Mouse (Mus musculus) forebrain, embryonic 15.5 days (tissue): ENCODE measurements around the gene Prr19. TPM values are rescaled to one million over a fixed set of nuclear protein-coding genes. Genes with fewer than 3 reads are reported as not detected.

Experiments used
- ATAC-seq: fragments of 200-750 bp; cut with Nextera tagmentation; replicated peaks from 2 replicates; pipeline ENCODE4 v1.8.0; 2017; ENCODE audit warnings: mild to moderate bottlenecking, moderate TSS enrichment, moderate library complexity
- H3K27ac ChIP-seq: fragments of 300-500 bp; sonication (generic); replicated peaks from 2 replicates; pipeline ENCODE4 v1.5.1; 2015; ENCODE audit warnings: mild to moderate bottlenecking, inconsistent platforms
- H3K27me3 ChIP-seq: fragments of 300-500 bp; sonication (generic); 2 replicates; pipeline ENCODE4 v1.6.1; 2015; ENCODE audit warnings: inconsistent platforms
- H3K36me3 ChIP-seq: fragments of 300-500 bp; sonication (generic); 2 replicates; pipeline ENCODE4 v1.6.1; 2015; ENCODE audit warnings: mild to moderate bottlenecking, inconsistent platforms
- H3K4me1 ChIP-seq: fragments of 300-500 bp; sonication (generic); 2 replicates; pipeline ENCODE4 v1.6.1; 2015; ENCODE audit warnings: inconsistent platforms
- H3K4me2 ChIP-seq: fragments of 300-500 bp; sonication (generic); replicated peaks from 2 replicates; pipeline ENCODE4 v1.6.1; 2015; ENCODE audit warnings: mild to moderate bottlenecking, inconsistent platforms
- H3K4me3 ChIP-seq: fragments of 300-500 bp; sonication (generic); 2 replicates; pipeline ENCODE4 v1.5.1; 2015; ENCODE audit warnings: mild to moderate bottlenecking, inconsistent platforms
- H3K9ac ChIP-seq: fragments of 300-500 bp; sonication (generic); replicated peaks from 2 replicates; pipeline ENCODE4 v1.6.1; 2015; ENCODE audit warnings: mild to moderate bottlenecking, inconsistent platforms
- H3K9me3 ChIP-seq: fragments of 300-500 bp; sonication (generic); 2 replicates; pipeline ENCODE4 v1.6.1; 2016; ENCODE audit warnings: inconsistent platforms
- WGBS: fragments of 180-500 bp; shearing (Covaris S2); methylation state at CpG from one replicate; pipeline ENCODE4 v1.1.7; 2015; ENCODE audit warnings: mixed read lengths; 5-methylcytosine and 5-hydroxymethylcytosine counted together
- polyA plus RNA-seq: library from polyadenylated mRNA; unstranded; fragments of >200 nt; fragmentation: Nextera tagmentation; extraction: Ambion mirVana; gene quantifications from 2 replicates; pipeline ENCODE4 v1.2.1, GENCODE M21; 2015

Gene Prr19
- polyA plus RNA-seq, 1 experiment from 2014 or later, result 2.1 TPM

DNA sequence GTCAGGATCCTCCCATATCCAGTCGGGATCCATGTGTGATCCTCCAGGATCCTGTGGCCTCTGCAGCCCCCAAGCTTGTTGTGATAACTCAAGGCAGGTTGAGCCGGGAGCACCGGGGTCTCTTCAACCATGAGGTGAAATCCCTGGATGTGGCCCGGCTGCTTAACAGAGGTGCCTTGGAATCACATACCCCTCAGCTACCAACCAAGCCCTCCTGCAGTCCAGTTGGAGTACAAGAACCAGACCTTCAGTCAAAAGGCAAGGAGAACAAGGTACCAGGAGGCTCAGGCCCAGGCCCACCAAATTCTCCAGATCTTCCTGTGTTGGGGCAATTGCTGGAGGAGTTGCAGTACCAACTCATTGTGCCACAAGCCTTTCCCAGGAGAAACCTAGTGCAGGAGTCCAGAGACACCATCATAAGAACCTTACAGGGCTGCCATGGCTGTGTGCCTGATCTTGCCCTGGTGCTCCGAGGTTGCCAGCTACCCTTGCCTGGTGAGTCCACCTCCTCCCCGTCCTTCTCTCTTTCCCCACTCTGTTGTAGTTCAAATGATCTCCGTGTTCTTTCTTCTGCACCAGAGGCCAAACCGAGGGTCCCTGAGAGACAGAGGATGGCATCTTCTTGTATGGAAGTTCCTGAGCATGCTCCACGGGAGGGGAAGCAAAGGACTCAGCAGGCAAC, 1.9 kb downstream of the Prr19 start:
- H3K4me3 ChIP-seq, result no peak overlapping the region
- no peak for ATAC-seq
- peaks cover 19% of the 10 kb centered on the region for H3K4me1 ChIP-seq
- H3K9ac ChIP-seq, result no peak overlapping the region
- H3K36me3 ChIP-seq, result no peaks in the 10 kb centered on the region
- no peaks in the 10 kb centered on the region for H3K27me3 ChIP-seq
- no peak overlapping the region for H3K4me2 ChIP-seq
- 78% methylated on average over 9 of the region's 9 CpGs for WGBS
- H3K27ac ChIP-seq, result no peak overlapping the region
- H3K9me3 ChIP-seq, result no peaks in the 10 kb centered on the region

DNA sequence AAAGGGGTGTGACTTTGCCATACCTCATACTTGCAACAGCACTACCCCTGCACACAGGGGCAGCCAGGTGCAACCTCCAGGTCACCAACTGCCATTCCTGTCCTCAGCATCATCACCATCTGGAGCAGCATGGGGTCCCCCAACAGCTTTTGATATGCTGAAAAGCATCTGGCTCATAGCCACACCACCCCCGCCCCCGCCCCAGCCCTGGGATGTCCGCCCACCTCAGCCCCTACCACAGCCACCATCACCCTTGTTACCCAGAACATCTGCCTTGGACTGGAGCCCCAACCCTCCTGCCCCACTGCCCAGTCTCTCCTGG, 2.4 kb downstream of the Prr19 start:
- no peaks in the 10 kb centered on the region for H3K27me3 ChIP-seq
- no peak overlapping the region for H3K27ac ChIP-seq
- H3K4me2 ChIP-seq, result no peak overlapping the region
- H3K9ac ChIP-seq, result no peak overlapping the region
- 84% methylated on average over 3 of the region's 3 CpGs for WGBS
- no peak overlapping the region for H3K4me3 ChIP-seq
- H3K4me1 ChIP-seq, result peaks cover 14% of the 10 kb centered on the region
- no peaks in the 10 kb centered on the region for H3K36me3 ChIP-seq
- no peaks in the 10 kb centered on the region for H3K9me3 ChIP-seq
- ATAC-seq, result no peak

DNA sequence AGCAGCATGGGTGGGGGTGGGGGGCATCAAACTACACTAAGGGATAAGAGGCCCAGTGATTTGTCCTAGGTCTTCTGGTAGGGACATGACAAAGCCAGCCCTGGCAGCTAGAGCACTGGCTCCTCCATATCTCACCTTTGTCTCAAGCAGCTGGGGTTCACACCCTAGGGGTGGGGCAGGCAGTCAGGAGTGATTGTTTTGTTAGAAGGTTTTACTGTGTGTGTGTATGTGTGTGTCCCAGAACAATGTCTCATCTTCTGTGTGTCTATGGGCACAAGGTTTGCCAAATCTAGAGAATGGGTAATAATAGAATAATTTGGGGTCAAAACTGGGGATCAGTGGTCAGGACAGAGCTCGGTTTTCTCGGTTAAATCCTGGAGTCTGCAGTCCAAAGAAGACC, 4.3 kb downstream of the Prr19 start:
- peak overlapping the region; percentile 81 for H3K4me3 ChIP-seq
- peak overlapping the region; percentile 82; the same call in 1 of the 2 replicates for H3K27ac ChIP-seq
- 0 out of 2 replicates have a peak, but pooled peaks have one; percentile 5 for ATAC-seq
- peaks cover 12% of the 10 kb centered on the region for H3K4me1 ChIP-seq
- H3K4me2 ChIP-seq, result peak overlapping the region; percentile 91
- no peaks in the 10 kb centered on the region for H3K27me3 ChIP-seq
- H3K9ac ChIP-seq, result peak overlapping the region; percentile 87
- no peaks in the 10 kb centered on the region for H3K36me3 ChIP-seq
- H3K9me3 ChIP-seq, result no peaks in the 10 kb centered on the region
- 0% methylated on average over 2 of the region's 2 CpGs for WGBS

DNA sequence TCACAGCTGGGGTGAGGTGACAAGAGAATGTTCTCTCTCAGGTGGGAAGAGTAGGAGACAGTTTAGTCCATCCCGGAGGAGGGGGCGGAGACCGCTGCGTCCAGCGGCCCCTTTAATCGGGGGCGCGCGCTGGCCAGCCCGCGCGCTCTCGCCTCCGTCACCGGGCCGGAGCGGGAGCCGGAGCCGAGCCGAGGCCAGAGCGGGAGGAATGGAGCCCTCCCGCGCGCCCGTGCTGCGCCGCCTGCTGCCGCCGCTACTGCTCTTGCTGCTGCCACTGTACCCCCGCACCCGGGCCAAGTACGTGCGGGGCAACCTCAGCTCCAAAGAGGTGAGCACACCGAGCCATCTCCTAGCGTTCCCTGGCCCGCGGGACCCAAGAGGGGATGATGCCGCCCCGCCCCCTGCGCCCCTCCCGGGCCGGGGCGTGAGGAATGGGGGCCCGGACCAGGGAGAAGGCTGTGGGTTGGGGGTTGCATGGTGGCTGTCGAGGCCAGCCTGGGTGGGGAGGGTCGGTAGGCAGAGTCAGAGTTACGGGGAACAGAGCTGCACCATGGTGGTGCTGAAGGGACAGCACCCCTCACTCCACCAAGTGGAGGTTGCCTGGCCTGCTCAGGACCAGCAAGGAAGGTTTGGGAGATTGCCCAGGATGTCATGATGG, 4.9 kb downstream of the Prr19 start, which contains the start of gene Tmem145:
Gene Tmem145, plus strand, starts transcription at position 151 of the 658 bp plus-strand sequence.
- Histone ChIP-seq H3K9ac (peak within 1 kb of the TSS; percentile 87), H3K27me3 (peaks cover 1% of the 10 kb centered on the region; the same call in 1 of the 2 replicates), H3K27ac (peak within 1 kb of the TSS; percentile 82), H3K4me2 (peak within 1 kb of the TSS; percentile 91), H3K4me1 (peaks cover 12% of the 10 kb centered on the region), H3K36me3 (no peaks in the 10 kb centered on the region), H3K9me3 (no peaks in the 10 kb centered on the region), H3K4me3 (peak within 1 kb of the TSS; percentile 81)
- ATAC-seq, result peak; percentile 74
- 0% methylated on average over 46 of the region's 47 CpGs for WGBS

DNA sequence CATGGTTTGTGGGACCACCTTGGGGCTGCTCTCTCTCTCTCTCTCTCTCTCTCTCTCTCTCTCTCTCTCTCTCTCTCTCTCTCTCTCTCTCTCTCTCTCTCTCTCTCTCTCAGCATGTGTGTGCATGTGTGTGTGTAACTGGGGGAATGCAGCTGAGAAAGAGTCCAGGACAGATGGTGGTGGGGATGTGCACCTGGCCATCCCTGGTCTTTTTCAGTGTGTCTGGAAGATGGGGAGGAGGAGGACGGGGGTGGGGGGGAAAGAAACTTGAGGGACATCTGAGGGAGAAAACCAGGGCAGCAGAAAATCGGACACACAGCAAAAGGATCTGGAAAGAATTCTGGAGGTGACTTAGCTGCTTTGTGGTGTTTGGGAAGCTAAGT, 5.4 kb downstream of the Prr19 start:
- H3K27ac ChIP-seq, result peak overlapping the region; percentile 82
- 0 out of 2 replicates have a peak, but pooled peaks have one; percentile 23 for ATAC-seq
- peak overlapping the region; percentile 91 for H3K4me2 ChIP-seq
- H3K27me3 ChIP-seq, result peaks cover 6% of the 10 kb centered on the region; the same call in 1 of the 2 replicates
- H3K4me1 ChIP-seq, result peaks cover 12% of the 10 kb centered on the region
- no peaks in the 10 kb centered on the region for H3K36me3 ChIP-seq
- 44% methylated on average over 2 of the region's 2 CpGs for WGBS
- no peaks in the 10 kb centered on the region for H3K9me3 ChIP-seq
- peak overlapping the region; percentile 81 for H3K4me3 ChIP-seq
- H3K9ac ChIP-seq, result peak overlapping the region; percentile 87; the same call in 1 of the 2 replicates

DNA sequence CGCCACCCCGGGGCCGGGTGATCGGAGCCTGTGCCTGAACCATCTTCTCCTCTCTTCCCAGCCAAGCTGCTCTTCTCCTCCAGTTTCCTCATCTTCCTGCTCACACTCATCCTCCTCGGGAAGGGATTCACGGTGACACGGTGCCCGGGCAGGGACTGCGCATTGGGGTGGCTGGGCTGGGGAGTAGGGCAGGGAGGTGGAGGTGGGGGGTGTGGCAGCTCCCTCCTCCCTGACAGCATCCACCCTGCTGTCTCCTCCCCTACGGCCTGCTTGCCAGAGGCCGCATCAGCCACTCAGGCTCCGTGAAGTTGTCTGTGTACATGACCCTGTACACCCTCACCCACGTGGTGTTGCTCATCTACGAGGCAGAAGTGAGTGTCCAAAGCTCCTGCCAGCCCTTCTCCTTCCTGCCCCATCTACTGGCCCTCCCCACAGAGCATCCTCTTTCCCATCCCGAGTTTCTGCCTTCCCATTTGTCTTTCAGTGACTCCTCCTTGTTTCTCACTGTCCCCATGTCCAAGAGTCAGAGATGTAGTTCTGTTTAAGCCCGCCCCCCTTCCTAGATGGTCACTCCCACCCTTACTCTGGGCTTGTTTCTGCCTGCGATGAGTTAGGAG, 7.6 kb downstream of the Prr19 start:
- Histone ChIP-seq H3K4me1 (peaks cover 12% of the 10 kb centered on the region), H3K27me3 (peaks cover 27% of the 10 kb centered on the region), H3K4me2 (no peak overlapping the region), H3K27ac (no peak overlapping the region), H3K9me3 (no peaks in the 10 kb centered on the region), H3K36me3 (no peaks in the 10 kb centered on the region), H3K9ac (no peak overlapping the region), H3K4me3 (no peak overlapping the region)
- WGBS, result 71% methylated on average over 17 of the region's 17 CpGs
- ATAC-seq, result no peak

DNA sequence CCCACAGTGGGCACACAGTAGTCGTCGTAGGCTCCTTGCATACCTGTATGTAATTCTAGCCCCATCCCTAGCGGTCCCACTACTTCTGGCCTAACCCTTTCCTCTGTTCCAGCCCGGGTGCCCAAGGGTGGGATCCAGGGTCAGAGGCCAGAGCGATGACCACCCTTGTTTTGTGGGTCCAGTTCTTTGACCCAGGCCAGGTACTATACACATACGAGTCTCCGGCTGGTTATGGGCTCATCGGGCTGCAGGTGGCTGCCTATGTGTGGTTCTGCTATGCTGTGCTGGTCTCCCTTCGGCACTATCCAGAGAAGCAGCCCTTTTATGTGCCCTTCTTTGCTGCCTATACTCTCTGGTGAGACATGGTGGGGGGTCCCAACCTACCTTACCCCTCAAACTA, 8.2 kb downstream of the Prr19 start:
- no peak for ATAC-seq
- H3K36me3 ChIP-seq, result no peaks in the 10 kb centered on the region
- H3K27me3 ChIP-seq, result peaks cover 33% of the 10 kb centered on the region
- peaks cover 13% of the 10 kb centered on the region for H3K4me1 ChIP-seq
- no peak overlapping the region for H3K4me3 ChIP-seq
- 88% methylated on average over 9 of the region's 9 CpGs for WGBS
- no peak overlapping the region for H3K27ac ChIP-seq
- no peak overlapping the region for H3K4me2 ChIP-seq
- H3K9ac ChIP-seq, result no peak overlapping the region
- no peaks in the 10 kb centered on the region for H3K9me3 ChIP-seq

DNA sequence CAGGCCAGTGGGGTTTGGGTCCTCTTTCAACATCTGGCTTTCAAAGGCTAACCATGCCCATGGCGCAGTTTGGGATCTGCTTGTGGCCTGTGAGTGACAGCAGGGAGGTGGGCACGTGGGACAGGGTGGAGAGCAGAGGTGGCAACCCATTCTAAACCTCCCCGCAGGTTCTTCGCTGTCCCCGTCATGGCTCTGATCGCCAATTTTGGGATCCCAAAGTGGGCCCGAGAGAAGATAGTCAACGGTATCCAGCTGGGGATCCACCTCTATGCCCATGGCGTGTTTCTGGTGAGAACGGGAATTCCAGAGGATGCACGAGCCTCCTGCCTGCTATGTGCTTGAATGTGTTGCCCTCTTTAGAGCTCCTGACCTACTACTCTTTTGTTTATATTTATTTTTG, 10.0 kb downstream of the Prr19 start:
- no peak for ATAC-seq
- H3K9ac ChIP-seq, result no peak overlapping the region
- no peaks in the 10 kb centered on the region for H3K36me3 ChIP-seq
- no peak overlapping the region for H3K4me3 ChIP-seq
- peaks cover 21% of the 10 kb centered on the region for H3K4me1 ChIP-seq
- H3K27me3 ChIP-seq, result peaks cover 42% of the 10 kb centered on the region
- H3K27ac ChIP-seq, result no peak overlapping the region
- 80% methylated on average over 11 of the region's 11 CpGs for WGBS
- no peak overlapping the region for H3K4me2 ChIP-seq
- no peaks in the 10 kb centered on the region for H3K9me3 ChIP-seq

DNA sequence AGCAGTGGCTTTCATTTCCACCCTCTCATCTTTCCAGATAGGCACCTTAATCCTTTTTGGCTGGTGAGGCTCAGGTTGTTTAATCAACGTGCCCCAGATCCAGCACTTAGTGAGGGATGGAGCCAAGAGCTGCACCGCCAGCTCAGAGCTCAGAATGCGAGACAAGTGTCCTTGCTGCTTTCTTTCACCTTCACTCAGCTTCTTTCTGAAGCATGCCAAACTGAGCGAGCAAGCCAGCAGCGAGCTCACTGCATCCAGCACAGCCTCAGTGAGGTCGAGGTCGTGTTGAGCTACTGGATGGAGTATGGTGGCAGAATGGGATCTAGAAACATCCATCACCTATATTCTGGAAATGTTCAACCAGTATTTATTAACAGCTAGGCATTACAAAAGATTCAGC, 12.1 kb downstream of the Prr19 start:
- H3K4me1 ChIP-seq, result peaks cover 29% of the 10 kb centered on the region
- H3K9ac ChIP-seq, result no peak overlapping the region
- no peak overlapping the region for H3K4me3 ChIP-seq
- ATAC-seq, result no peak
- 35% methylated on average over 7 of the region's 7 CpGs for WGBS
- H3K4me2 ChIP-seq, result no peak overlapping the region
- no peaks in the 10 kb centered on the region for H3K36me3 ChIP-seq
- H3K9me3 ChIP-seq, result no peaks in the 10 kb centered on the region
- no peak overlapping the region for H3K27ac ChIP-seq
- H3K27me3 ChIP-seq, result peaks cover 42% of the 10 kb centered on the region

DNA sequence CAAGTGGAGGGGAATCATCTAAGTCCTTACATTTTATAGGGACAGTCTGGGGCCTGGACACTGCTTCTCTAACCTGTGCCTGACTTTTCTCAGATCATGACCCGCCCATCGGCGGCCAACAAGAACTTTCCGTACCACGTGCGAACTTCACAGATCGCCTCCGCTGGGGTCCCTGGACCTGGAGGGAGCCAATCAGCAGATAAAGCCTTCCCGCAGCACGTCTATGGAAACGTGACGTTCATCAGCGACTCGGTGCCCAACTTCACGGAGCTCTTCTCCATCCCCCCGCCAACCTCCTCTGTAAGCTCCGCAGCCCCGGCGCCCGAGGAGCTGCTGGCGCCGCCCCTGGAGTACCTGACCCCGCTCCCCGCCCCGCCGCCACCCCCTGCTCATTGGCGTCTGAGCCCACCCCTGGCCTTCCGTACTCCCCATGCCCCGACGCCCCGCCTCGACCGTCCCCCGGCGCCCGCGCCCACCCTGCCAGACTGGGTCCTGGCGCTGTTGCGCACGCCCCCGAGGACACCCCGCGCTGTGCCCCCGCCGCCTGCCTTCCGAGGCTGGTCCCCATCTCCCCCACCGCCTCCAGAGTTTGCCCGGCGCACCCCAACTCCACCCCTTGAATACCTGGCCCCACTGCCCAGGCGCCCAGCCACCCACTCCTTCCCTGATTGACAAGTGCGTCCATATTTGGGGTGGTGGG, 13.5 kb downstream of the Prr19 start:
- Histone ChIP-seq H3K4me2 (peak overlapping the region; percentile 68), H3K4me3 (peak overlapping the region; percentile 73), H3K9me3 (no peaks in the 10 kb centered on the region), H3K27me3 (peaks cover 42% of the 10 kb centered on the region), H3K9ac (peak overlapping the region; percentile 37), H3K27ac (no peak overlapping the region), H3K36me3 (no peaks in the 10 kb centered on the region), H3K4me1 (peaks cover 35% of the 10 kb centered on the region)
- WGBS, result 2% methylated on average over 40 of the region's 51 CpGs
- no peak for ATAC-seq

DNA sequence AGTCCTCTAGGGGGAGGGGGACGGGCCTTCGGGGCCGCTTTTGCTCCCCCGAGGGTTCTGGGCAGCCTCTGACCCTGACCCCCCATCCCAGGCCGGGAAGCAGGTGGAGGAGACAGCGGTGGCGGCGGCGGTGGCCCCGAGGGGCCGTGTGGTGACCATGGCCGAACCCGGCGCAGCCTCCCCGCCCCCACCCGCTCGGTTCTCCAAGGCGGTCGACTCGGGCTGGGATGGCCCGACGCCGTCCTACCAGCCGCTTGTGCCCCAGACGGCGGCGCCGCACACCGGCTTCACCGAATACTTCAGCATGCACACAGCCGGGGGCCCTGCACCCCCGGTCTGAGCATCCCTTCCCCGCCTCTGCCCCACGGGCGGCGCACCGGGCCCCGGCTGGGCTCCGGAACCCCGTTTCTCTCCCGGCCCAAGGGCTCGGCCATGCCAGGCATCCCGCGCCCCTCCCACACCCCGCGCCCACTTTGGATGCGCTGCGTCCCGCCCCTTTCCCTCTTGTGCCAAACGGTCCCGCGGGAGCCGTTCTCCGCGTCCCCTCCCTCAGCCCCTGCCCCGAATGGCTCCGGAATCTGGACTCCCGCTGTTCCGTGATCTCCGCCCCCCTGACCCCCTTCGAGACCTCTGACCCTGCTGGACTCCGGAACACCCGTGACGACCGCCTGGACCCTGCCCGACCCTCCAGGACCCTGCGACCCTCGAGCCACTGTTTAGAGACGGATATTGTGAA, 14.3 kb downstream of the Prr19 start:
- ATAC-seq, result no peak
- Histone ChIP-seq H3K9ac (peak overlapping the region; percentile 37), H3K4me1 (peaks cover 35% of the 10 kb centered on the region), H3K9me3 (no peaks in the 10 kb centered on the region), H3K4me2 (peak overlapping the region; percentile 68), H3K36me3 (no peaks in the 10 kb centered on the region), H3K27ac (peak overlapping the region; percentile 88; the same call in 1 of the 2 replicates), H3K4me3 (peak overlapping the region; percentile 73), H3K27me3 (peaks cover 42% of the 10 kb centered on the region)
- WGBS, result 1% methylated on average over 68 of the region's 69 CpGs
